Mouse (Mus musculus): ENCODE measurements around the gene Il10rb. TPM values are rescaled to one million over a fixed set of nuclear protein-coding genes. Genes with fewer than 3 reads are reported as not detected.

Il10rb gene
- total RNA-seq, 2 experiments from 2014 or later, result 7.9 to 8.9 TPM

GRCm38 (mm10) chr16:91463400-91463799, 57.4 kb downstream of the Il10rb start:
- intact Hi-C loops (cut with DNase I), result no loop called here
- no peak for DNase-seq (ENCODE audit: extremely low spot score in 1 of 2, low spot score in 2 of 2)

GRCm38 (mm10) chr16:91463836-91464400, 58.0 kb downstream of the Il10rb start:
- intact Hi-C loops (cut with DNase I), result no loop called here
- no peak for DNase-seq (ENCODE audit: extremely low spot score in 1 of 2, low spot score in 2 of 2)

- peak; percentile 84 to 92 for DNase-seq (ENCODE audit: extremely low spot score in 1 of 2, low spot score in 2 of 2)
- intact Hi-C loops (cut with DNase I), result no loop called here
Observed at GRCm38 (mm10) chr16:91464594-91465504, 58.9 kb downstream of the Il10rb start.

- intact Hi-C loops (cut with DNase I), result no loop called here
Observed at GRCm38 (mm10) chr16:91465505-91466240, 59.7 kb downstream of the Il10rb start.

GRCm38 (mm10) chr16:91466566-91466965, 60.6 kb downstream of the Il10rb start:
- DNase-seq (ENCODE audit: extremely low spot score in 1 of 2, low spot score in 2 of 2), result peak in 1 of 2 experiments; percentile 83
- intact Hi-C loops (cut with DNase I), result no loop called here

More at GRCm38 (mm10) chr16:91465505-91466240, 59.7 kb downstream of the Il10rb start:
- DNase-seq (ENCODE audit: extremely low spot score in 1 of 2, low spot score in 2 of 2), result no peak

GRCm38 (mm10) chr16:91470470-91470869, 64.5 kb downstream of the Il10rb start:
- intact Hi-C loops (cut with DNase I), result no loop called here
- DNase-seq (ENCODE audit: extremely low spot score in 1 of 2, low spot score in 2 of 2), result no peak

- no peak for DNase-seq (ENCODE audit: extremely low spot score in 1 of 2, low spot score in 2 of 2)
- intact Hi-C loops (cut with DNase I), result no loop called here
Observed at GRCm38 (mm10) chr16:91471481-91471880, 65.5 kb downstream of the Il10rb start.

Other genes starting within 250 kb of the Il10rb start
- gene Olig2, start 180.7 kb upstream of the Il10rb start, total RNA-seq (2021), result 10 to 100 TPM; 24.9 to 29.4 TPM
- 100 to 1,000 TPM in 1 of 2 experiments, 10 to 100 TPM in 1; 96.3 to 105 TPM for gene Olig1, start 136.4 kb upstream of the Il10rb start, total RNA-seq (2021)
- 10 to 100 TPM; 20.9 to 22.0 TPM for gene Ifnar2, start 33.4 kb upstream of the Il10rb start, total RNA-seq (2021)
- not detected for gene Gm21970, start 14.4 kb upstream of the Il10rb start, total RNA-seq (2021)
- gene Ifnar1, start 79.1 kb downstream of the Il10rb start, total RNA-seq (2021), result 10 to 100 TPM; 68.8 to 75.0 TPM
- gene Ifngr2, start 140.9 kb downstream of the Il10rb start, total RNA-seq (2021), result 10 to 100 TPM; 74.8 to 82.0 TPM
- 10 to 100 TPM; 92.3 to 95.0 TPM for gene Tmem50b, start 191.6 kb downstream of the Il10rb start, total RNA-seq (2021)
- gene Dnajc28, start 212.9 kb downstream of the Il10rb start, total RNA-seq (2021), result 1 to 10 TPM; 3.4 to 4.7 TPM
- gene Gart, start 240.8 kb downstream of the Il10rb start, total RNA-seq (2021), result 10 to 100 TPM; 45.3 to 58.8 TPM
- 100 to 1,000 TPM; 211 to 212 TPM for gene Son, start 241.3 kb downstream of the Il10rb start, total RNA-seq (2021)